Comparison of ENCODE assay signal across 17 mouse cellular contexts in genomic region chr4:130060937-130061336, GRCm38 (mm10). TPM values are rescaled to one million over a fixed set of nuclear protein-coding genes. Genes with fewer than 3 reads are reported as not detected.
"Had no signal": no experiment of that assay in that cellular context is flagged by ENCODE, and none has a peak within 500 bp of the region (broad histone marks: within the 10 kb centered on the region; RNA-seq: fewer than 3 reads in every experiment).

No protein-coding gene starts in this region.

- H3K4me3 ChIP-seq: layer of hippocampus, adult 2 months; limb, embryonic 15.5 days; liver, embryonic 12.5 days; lung, embryonic 15.5 days; megakaryocyte, embryonic 14.5 days; midbrain, embryonic 12.5 days had no signal

- H3K27me3 ChIP-seq: limb, embryonic 15.5 days; lung, embryonic 15.5 days; midbrain, embryonic 12.5 days had no signal

- H3K9me3 ChIP-seq: limb, embryonic 15.5 days; liver, embryonic 12.5 days; lung, embryonic 15.5 days; megakaryocyte, embryonic 14.5 days; midbrain, embryonic 12.5 days had no signal

- H3K27ac ChIP-seq: kidney, postnatal 0 days; layer of hippocampus, adult 2 months; limb, embryonic 15.5 days; liver, embryonic 12.5 days; lung, embryonic 15.5 days; macrophage; midbrain, embryonic 12.5 days; stomach, postnatal 0 days had no signal

- ATAC-seq: intestine, postnatal 0 days; liver, embryonic 12.5 days; midbrain, embryonic 16.5 days had no signal

- H3K9ac ChIP-seq: limb, embryonic 15.5 days; liver, embryonic 12.5 days; lung, embryonic 15.5 days; midbrain, embryonic 12.5 days had no signal

- DNase-seq: kidney, adult 8-10 months; kidney, postnatal 4 days; lung, postnatal 14 days; thymus, adult 2 months; thymus, postnatal 25 days had no signal

- H3K4me1 ChIP-seq: liver, embryonic 12.5 days; lung, embryonic 15.5 days; megakaryocyte, embryonic 14.5 days had no signal

- H3K4me2 ChIP-seq: limb, embryonic 15.5 days; liver, embryonic 12.5 days; lung, embryonic 15.5 days; midbrain, embryonic 12.5 days had no signal

- H3K36me3 ChIP-seq: liver, embryonic 12.5 days; lung, embryonic 15.5 days; midbrain, embryonic 12.5 days had no signal

RNA-seq across cellular contexts. Expression of gene Col16a1, which starts 13.3 kb away (rescaled TPM):
- total RNA-seq: neutrophil, adult 5-6 weeks had no signal
- polyA plus RNA-seq: macrophage had no signal
